Mouse (Mus musculus): ENCODE data around the gene Inf2. TPM values are rescaled to one million over a fixed set of nuclear protein-coding genes. Genes with fewer than 3 reads are reported as not detected.

The Inf2 gene
- total and polyA plus RNA-seq, 3 experiments: 26.1 to 122 (median 55.7) TPM

DNA sequence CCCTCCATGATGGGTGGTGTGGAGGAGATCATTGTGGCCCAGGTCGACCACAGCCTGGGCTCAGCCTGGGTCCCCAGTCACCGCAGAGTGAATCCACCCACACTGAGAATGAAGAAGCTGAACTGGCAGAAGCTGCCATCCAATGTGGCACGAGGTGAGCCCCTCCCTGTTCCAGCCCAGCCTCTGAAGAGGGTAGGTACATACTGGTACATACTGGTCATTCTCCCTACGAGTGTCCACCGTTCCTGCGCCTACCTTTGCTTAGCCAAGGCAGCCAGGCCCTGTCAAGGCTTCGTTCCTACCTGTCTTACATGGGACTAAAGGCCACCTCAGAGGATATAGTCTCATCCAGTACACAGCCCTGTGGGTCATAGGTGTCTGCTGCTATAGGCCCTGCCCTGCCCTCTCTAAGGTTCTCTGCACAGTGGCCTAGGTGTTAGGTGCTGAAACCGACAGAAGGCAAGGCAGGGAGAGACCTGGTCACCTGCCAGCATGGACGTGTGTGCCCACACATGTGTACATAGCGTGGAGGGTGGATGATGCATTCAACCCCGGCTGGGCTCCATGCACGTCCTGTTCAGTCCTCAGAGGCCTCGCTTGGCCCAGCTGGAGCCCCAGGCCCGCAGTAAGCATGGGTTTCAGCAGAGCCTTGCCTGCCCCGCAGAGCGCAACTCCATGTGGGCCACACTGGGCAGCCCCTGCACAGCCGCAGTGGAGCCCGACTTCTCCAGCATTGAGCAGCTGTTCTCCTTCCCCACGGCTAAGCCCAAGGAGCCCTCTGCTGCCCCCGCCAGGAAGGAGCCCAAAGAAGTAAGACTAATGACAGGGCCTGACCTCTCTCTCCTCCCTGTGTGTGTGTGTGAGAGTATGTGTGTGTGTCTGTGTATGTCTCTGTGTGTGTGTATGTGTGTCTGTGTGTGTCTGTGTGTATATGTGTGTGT is 16.4 kb downstream of the Inf2 start:
- Histone ChIP-seq H3K27ac (ENCODE audit: control insufficient read depth, low read depth, low read length) (no peak overlapping the region), H3K79me2 (ENCODE audit: control insufficient read depth, insufficient read depth, low read length, poor library complexity) (no peaks in the 10 kb centered on the region), H3K9me3 (replicated peaks; ENCODE audit: insufficient read depth, low read length) (no peaks in the 10 kb centered on the region), H3K27me3 (ENCODE audit: control insufficient read depth in 1 of 2, insufficient read depth in 2 of 2, low read length in 2 of 2) (no peaks in the 10 kb centered on the region), H3K9ac (ENCODE audit: control insufficient read depth, low read depth, low read length, poor library complexity, severe bottlenecking) (no peak overlapping the region), H3K4me3 (ENCODE audit: control insufficient read depth in 1 of 2, insufficient read depth in 1 of 2, low read depth in 2 of 2, low read length in 2 of 2) (no peak overlapping the region), H3K36me3 (ENCODE audit: control insufficient read depth in 1 of 2, insufficient read depth in 2 of 2, low read length in 2 of 2) (peaks cover 6% of the 10 kb centered on the region in 2 experiments; a peak in 3 of 4 replicates), H3K4me1 (ENCODE audit: control insufficient read depth in 1 of 2, insufficient read depth in 2 of 2, low read length in 2 of 2) (peaks cover 5 to 8% of the 10 kb centered on the region in 2 experiments)
- TF ChIP-seq ZMIZ1 (IDR thresholded peaks at IDR 0.05; ENCODE audit: low read depth, low read length) (no peak), TBP (IDR thresholded peaks at IDR 0.05; ENCODE audit: low read depth, low read length) (no peak; the same call in 1 of the 2 replicates), CTCF (IDR thresholded peaks at IDR 0.05 in 2 of 3, conservative IDR thresholded peaks at IDR 0.05 in 1 of 3; ENCODE audit: control insufficient read depth in 1 of 3, insufficient read depth in 1 of 3, low read depth in 2 of 3, low read length in 3 of 3, poor library complexity in 1 of 3, severe bottlenecking in 1 of 3) (peak in 1 of 3 experiments; percentile 62; a peak in 2 of 6 replicates), TAL1 (IDR thresholded peaks at IDR 0.05; ENCODE audit: low read length) (no peak), CHD2 (IDR thresholded peaks at IDR 0.05; ENCODE audit: low read length) (no peak), GABPA (IDR thresholded peaks at IDR 0.05; ENCODE audit: low read depth, low read length) (no peak), SMC3 (IDR thresholded peaks at IDR 0.05; ENCODE audit: low read depth, low read length) (peak; percentile 30; the same call in 1 of the 2 replicates), RAD21 (IDR thresholded peaks at IDR 0.05; ENCODE audit: low read depth, low read length) (peak; percentile 25), POLR2A (IDR thresholded peaks at IDR 0.05; ENCODE audit: control insufficient read depth in 1 of 2, insufficient read depth in 1 of 2, low read depth in 1 of 2, low read length in 2 of 2, poor library complexity in 1 of 2) (peak in 1 of 2 experiments; percentile 18; a peak in 1 of 4 replicates)
- DNase-seq (ENCODE audit: low read depth, low spot score): peak; percentile 68

DNA sequence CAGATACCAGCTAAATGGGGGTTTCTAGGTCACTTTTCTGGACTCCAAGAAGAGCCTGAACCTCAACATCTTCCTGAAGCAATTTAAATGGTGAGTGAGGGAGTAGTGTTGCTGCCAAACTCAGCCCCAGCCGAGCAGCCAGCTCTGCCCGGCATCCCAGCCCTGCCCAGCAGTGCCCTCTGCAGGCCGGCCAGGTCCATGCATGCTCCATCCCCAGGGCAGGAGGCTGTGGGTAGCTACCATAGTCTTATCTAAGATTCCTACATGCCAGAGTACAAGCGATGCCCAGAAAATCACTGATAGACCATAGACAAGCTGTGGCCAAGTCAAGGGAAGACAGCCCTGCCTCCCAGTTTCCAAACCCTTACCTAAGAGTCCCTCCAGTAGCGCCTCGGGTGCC is 17.2 kb downstream of the Inf2 start:
- H3K27me3 ChIP-seq (ENCODE audit: control insufficient read depth in 1 of 2, insufficient read depth in 2 of 2, low read length in 2 of 2): no peaks in the 10 kb centered on the region
- no peak overlapping the region for H3K4me3 ChIP-seq (ENCODE audit: control insufficient read depth in 1 of 2, insufficient read depth in 1 of 2, low read depth in 2 of 2, low read length in 2 of 2)
- H3K36me3 ChIP-seq (ENCODE audit: control insufficient read depth in 1 of 2, insufficient read depth in 2 of 2, low read length in 2 of 2): peaks cover 0 to 3% of the 10 kb centered on the region in 2 experiments; a peak in 1 of 4 replicates
- no peaks in the 10 kb centered on the region for H3K9me3 ChIP-seq (replicated peaks; ENCODE audit: insufficient read depth, low read length)
- no peaks in the 10 kb centered on the region for H3K79me2 ChIP-seq (ENCODE audit: control insufficient read depth, insufficient read depth, low read length, poor library complexity)
- H3K9ac ChIP-seq (ENCODE audit: control insufficient read depth, low read depth, low read length, poor library complexity, severe bottlenecking): no peak overlapping the region
- DNase-seq (ENCODE audit: low read depth, low spot score): peak; percentile 91
- H3K4me1 ChIP-seq (ENCODE audit: control insufficient read depth in 1 of 2, insufficient read depth in 2 of 2, low read length in 2 of 2): no peaks in the 10 kb centered on the region
- TF ChIP-seq POLR2AphosphoS5 (IDR thresholded peaks at IDR 0.05; ENCODE audit: borderline replicate concordance, low read depth, low read length): no peak
- TF ChIP-seq CTCF (IDR thresholded peaks at IDR 0.05 in 2 of 3, conservative IDR thresholded peaks at IDR 0.05 in 1 of 3; ENCODE audit: control insufficient read depth in 1 of 3, insufficient read depth in 1 of 3, low read depth in 2 of 3, low read length in 3 of 3, poor library complexity in 1 of 3, severe bottlenecking in 1 of 3): peak in 1 of 3 experiments; percentile 100; a peak in 2 of 6 replicates
- no peak for TF ChIP-seq MAX (IDR thresholded peaks at IDR 0.05; ENCODE audit: low read length)
- peak; percentile 67; the same call in 1 of the 2 replicates for TF ChIP-seq GATA1 (IDR thresholded peaks at IDR 0.05; ENCODE audit: low read depth, low read length)
- no peak for TF ChIP-seq UBTF (IDR thresholded peaks at IDR 0.05; ENCODE audit: borderline replicate concordance, insufficient read depth, low read depth, low read length)
- TF ChIP-seq ZNF384 (IDR thresholded peaks at IDR 0.05; ENCODE audit: low read depth, low read length): no peak
- TF ChIP-seq RAD21 (IDR thresholded peaks at IDR 0.05; ENCODE audit: low read depth, low read length): peak; percentile 98
- TF ChIP-seq MAZ (IDR thresholded peaks at IDR 0.05; ENCODE audit: low read depth, low read length): peak; percentile 75
- TF ChIP-seq BHLHE40 (IDR thresholded peaks at IDR 0.05; ENCODE audit: borderline replicate concordance, low read depth, low read length): 0 out of 2 replicates have a peak, but pooled peaks have one; percentile 25
- TF ChIP-seq ZC3H11A (IDR thresholded peaks at IDR 0.05; ENCODE audit: low read depth, low read length): peak; percentile 95
- no peak for TF ChIP-seq JUND (IDR thresholded peaks at IDR 0.05; ENCODE audit: low read depth, low read length)
- TF ChIP-seq USF1 (IDR thresholded peaks at IDR 0.05; ENCODE audit: low read depth, low read length): no peak
- no peak for TF ChIP-seq ELF1 (IDR thresholded peaks at IDR 0.05; ENCODE audit: low read depth, low read length)
- TF ChIP-seq TBP (IDR thresholded peaks at IDR 0.05; ENCODE audit: low read depth, low read length): 0 out of 2 replicates have a peak, but pooled peaks have one; percentile 33
- TF ChIP-seq SMC3 (IDR thresholded peaks at IDR 0.05; ENCODE audit: low read depth, low read length): peak; percentile 97
- TF ChIP-seq E2F4 (IDR thresholded peaks at IDR 0.05; ENCODE audit: borderline replicate concordance, low read depth, low read length): no peak
- no peak for TF ChIP-seq ZMIZ1 (IDR thresholded peaks at IDR 0.05; ENCODE audit: low read depth, low read length)
- TF ChIP-seq HCFC1 (IDR thresholded peaks at IDR 0.05; ENCODE audit: low read depth, low read length): no peak
- TF ChIP-seq ZKSCAN1 (IDR thresholded peaks at IDR 0.05; ENCODE audit: low read depth, low read length): no peak
- no peak for TF ChIP-seq TCF12 (IDR thresholded peaks at IDR 0.05; ENCODE audit: low read depth, low read length)
- no peak for TF ChIP-seq MXI1 (IDR thresholded peaks at IDR 0.05; ENCODE audit: low read depth, low read length)
- no peak for TF ChIP-seq CHD2 (IDR thresholded peaks at IDR 0.05; ENCODE audit: low read length)
- TF ChIP-seq KAT2A (conservative IDR thresholded peaks at IDR 0.05; ENCODE audit: low read depth, low read length): no peak
- TF ChIP-seq MYB (IDR thresholded peaks at IDR 0.05; ENCODE audit: low read depth, low read length): no peak
- no peak overlapping the region for H3K27ac ChIP-seq (ENCODE audit: control insufficient read depth, low read depth, low read length)

Data from MEL (cell line).